Mouse (Mus musculus) G1E (cell line): ENCODE results near the gene Spag6.

Experiments
- CTCF ChIP-seq: IDR thresholded peaks from 2 replicates; pipeline ENCODE4 v1.5.1; 2012; ENCODE audit warnings: low read depth, low read length, inconsistent platforms, mixed read lengths
- GATA1 ChIP-seq: IDR thresholded peaks from 2 replicates; pipeline ENCODE4 v1.6.1; 2012; ENCODE audit warnings: borderline replicate concordance, low read length, inconsistent platforms, mixed read lengths
- POLR2AphosphoS5 ChIP-seq: IDR thresholded peaks from 2 replicates; pipeline ENCODE4 v1.6.1; 2012; ENCODE audit warnings: low read depth, low read length, inconsistent platforms; ENCODE audit not compliant: insufficient replicate concordance
- TAL1 ChIP-seq: conservative IDR thresholded peaks from 2 replicates; pipeline ENCODE4 v1.6.1; 2012; ENCODE audit warnings: low read depth, low read length, inconsistent platforms, mixed read lengths

- TF ChIP-seq GATA1 (no peak), CTCF (no peak), POLR2AphosphoS5 (no peak), TAL1 (no peak)
Measured at GRCm38 (mm10) chr2:18690055-18690691, 3.7 kb upstream of the Spag6 start.
